8 mouse cellular contexts compared by ENCODE assay signal in genomic region chr17:26068831-26069739, GRCm38 (mm10). TPM values are rescaled to one million over a fixed set of nuclear protein-coding genes. Genes with fewer than 3 reads are reported as not detected.
DNase-seq lines count a peak whose midpoint lies in the region; ATAC-seq and TF ChIP-seq lines count a peak whose summit lies in the region.

TSS of gene Rab11fip3 (minus strand) at chr17:26069555.

- peak within 1 kb of the TSS; percentile 95 for H3K4me2 ChIP-seq in embryonic facial prominence, embryonic 11.5 days (ENCODE audit: low read depth, low read length)
- peak within 1 kb of the TSS; percentile 99 for H3K4me2 ChIP-seq in intestine, postnatal 0 days (replicated peaks; ENCODE audit: low read depth)
- H3K4me2 ChIP-seq in midbrain, embryonic 11.5 days = peak within 1 kb of the TSS; percentile 99

- H3K4me3 ChIP-seq in embryonic facial prominence, embryonic 11.5 days (ENCODE audit: low read depth, low read length) = peak within 1 kb of the TSS; percentile 87
- peak within 1 kb of the TSS; percentile 88 for H3K4me3 ChIP-seq in intestine, postnatal 0 days (ENCODE audit: low read depth, low read length)
- peak within 1 kb of the TSS; percentile 63 for H3K4me3 ChIP-seq in midbrain, embryonic 11.5 days (ENCODE audit: low read depth, low read length)

- DNase-seq in 3T3-L1 (ENCODE audit: low read depth, low spot score) = peak; percentile 84
- DNase-seq in adrenal gland, postnatal 25 days = peak; percentile 83
- peak; percentile 94 for DNase-seq in embryonic facial prominence, embryonic 11.5 days (ENCODE audit: low spot score)
- DNase-seq in left cerebral cortex, postnatal 4 days = peak; percentile 90
- DNase-seq in midbrain, embryonic 11.5 days (ENCODE audit: low spot score, missing footprints) = peak; percentile 99
- peak; percentile 93 for DNase-seq in skeletal muscle tissue, adult 2 months (ENCODE audit: low read depth, low spot score)

- no peaks in the 10 kb centered on the region for H3K9me3 ChIP-seq in embryonic facial prominence, embryonic 11.5 days (replicated peaks; ENCODE audit: control insufficient read depth, low read length)
- H3K9me3 ChIP-seq in intestine, postnatal 0 days (ENCODE audit: control insufficient read depth) = no peaks in the 10 kb centered on the region
- no peaks in the 10 kb centered on the region for H3K9me3 ChIP-seq in midbrain, embryonic 11.5 days (ENCODE audit: control insufficient read depth, low read length)

- H3K27me3 ChIP-seq in embryonic facial prominence, embryonic 11.5 days (ENCODE audit: control insufficient read depth, insufficient read depth, low read length) = no peaks in the 10 kb centered on the region
- H3K27me3 ChIP-seq in intestine, postnatal 0 days (replicated peaks; ENCODE audit: control insufficient read depth, insufficient read depth, low read length) = no peaks in the 10 kb centered on the region
- H3K27me3 ChIP-seq in midbrain, embryonic 11.5 days (ENCODE audit: control insufficient read depth, insufficient read depth, low read length) = peaks cover 3% of the 10 kb centered on the region; the same call in 1 of the 2 replicates

- H3K4me1 ChIP-seq in embryonic facial prominence, embryonic 11.5 days (ENCODE audit: control insufficient read depth, insufficient read depth, low read length) = no peaks in the 10 kb centered on the region
- H3K4me1 ChIP-seq in intestine, postnatal 0 days (replicated peaks; ENCODE audit: control insufficient read depth, insufficient read depth, low read length) = peaks cover 16% of the 10 kb centered on the region
- peaks cover 33% of the 10 kb centered on the region for H3K4me1 ChIP-seq in midbrain, embryonic 11.5 days (ENCODE audit: control insufficient read depth, insufficient read depth, low read length)

- no peaks in the 10 kb centered on the region; the same call in 1 of the 2 replicates for H3K36me3 ChIP-seq in embryonic facial prominence, embryonic 11.5 days (replicated peaks; ENCODE audit: control insufficient read depth, insufficient read depth, low read depth, low read length)
- no peaks in the 10 kb centered on the region; the same call in 1 of the 2 replicates for H3K36me3 ChIP-seq in intestine, postnatal 0 days (ENCODE audit: control insufficient read depth, insufficient read depth)
- H3K36me3 ChIP-seq in midbrain, embryonic 11.5 days (ENCODE audit: control insufficient read depth, insufficient read depth, low read length) = no peaks in the 10 kb centered on the region

- intact Hi-C loops in left cerebral cortex, postnatal 4 days (cut with DNase I) = no loop called here

- peak within 1 kb of the TSS; percentile 56; the same call in 1 of the 2 replicates for H3K27ac ChIP-seq in embryonic facial prominence, embryonic 11.5 days (replicated peaks; ENCODE audit: low read depth, low read length)
- H3K27ac ChIP-seq in intestine, postnatal 0 days (ENCODE audit: low read depth, low read length) = peak within 1 kb of the TSS; percentile 57; the same call in 1 of the 2 replicates
- H3K27ac ChIP-seq in midbrain, embryonic 11.5 days (ENCODE audit: low read depth, low read length) = peak within 1 kb of the TSS; percentile 45

- under 1% methylated on average over 93 of the region's 94 CpGs for WGBS in embryonic facial prominence, embryonic 11.5 days
- under 1% methylated on average over 94 of the region's 94 CpGs for WGBS in intestine, postnatal 0 days
- under 1% methylated on average over 93 of the region's 94 CpGs for WGBS in midbrain, embryonic 11.5 days

- TF ChIP-seq CTCF in intestine, postnatal 0 days (IDR thresholded peaks at IDR 0.05; ENCODE audit: low read depth) = no peak

- peak within 1 kb of the TSS; percentile 90 for H3K9ac ChIP-seq in embryonic facial prominence, embryonic 11.5 days (replicated peaks; ENCODE audit: low read length)
- peak within 1 kb of the TSS; percentile 66 for H3K9ac ChIP-seq in intestine, postnatal 0 days (ENCODE audit: low read depth, low read length)
- H3K9ac ChIP-seq in midbrain, embryonic 11.5 days (ENCODE audit: low read length) = peak within 1 kb of the TSS; percentile 87

- ATAC-seq in embryonic facial prominence, embryonic 11.5 days (replicated peaks; ENCODE audit: insufficient number of reproducible peaks, low FRiP score, low TSS enrichment, low read depth) = peak; percentile 88
- ATAC-seq in granulocyte monocyte progenitor cell, adult 5-6 weeks (replicated peaks; ENCODE audit: poor library complexity, severe bottlenecking) = peak; percentile 77
- peak; percentile 82 for ATAC-seq in intestine, postnatal 0 days
- peak; percentile 94 for ATAC-seq in midbrain, embryonic 11.5 days (ENCODE audit: low FRiP score)

RNA-seq across cellular contexts. Expression of gene Rab11fip3, which starts in this region (rescaled TPM):
- 22.7 and 25.2 TPM in 2 replicates for total RNA-seq in adrenal gland, postnatal 25 days (2021)
- polyA plus RNA-seq in embryonic facial prominence, embryonic 11.5 days (2014; fragmentation: Nextera tagmentation; extraction: Ambion mirVana) = 12.9 and 16.1 TPM in 2 replicates
- total RNA-seq in granulocyte monocyte progenitor cell, adult 5-6 weeks (2014; fragmentation: Nextera tagmentation) = 1.3 and 3.6 TPM in 2 replicates
- total RNA-seq in granulocyte monocyte progenitor cell, adult 5-6 weeks (2017) = 0.46 and 0.60 TPM in 2 replicates
- polyA plus RNA-seq in intestine, postnatal 0 days (2015; fragmentation: Nextera tagmentation; extraction: Ambion mirVana) = 32.3 and 37.5 TPM in 2 replicates
- total RNA-seq in left cerebral cortex, postnatal 4 days (2021) = 10 to 100 TPM; 79.6 to 82.5 TPM
- 18.1 and 18.2 TPM in 2 replicates for polyA plus RNA-seq in midbrain, embryonic 11.5 days (2014; fragmentation: Nextera tagmentation; extraction: Ambion mirVana)

Comparison
In these comparisons a context has a peak if more than half of its experiments do, and no peak if none do; other contexts are left out.
1. Peak in every context shown above with its lines: DNase-seq, ATAC-seq, H3K4me3 ChIP-seq and H3K27ac ChIP-seq.